Mouse (Mus musculus) brain, embryonic 14.5 days (tissue): ENCODE measurements at regions not wholly inside any gene's neighbourhood (a gene's known extent, or its start where the extent isn't known, plus 50 kb on each side); places are given as distances from the start of the nearest gene placed in this dataset.

Experiments used
- DNase-seq: peaks from one replicate; pipeline ENCODE4 v3.0.0-alpha.2; 2011; ENCODE audit warnings: low read depth
- CTCF ChIP-seq: fragments of 200-500 bp; IDR thresholded peaks from 2 replicates; pipeline ENCODE4 v1.5.1; 2012; ENCODE audit warnings: inconsistent platforms, mild to moderate bottlenecking, moderate library complexity, borderline replicate concordance; ENCODE audit not compliant: insufficient read depth, insufficient read length; ENCODE audit errors: extremely low read depth
- POLR2A ChIP-seq: fragments of 200-500 bp; IDR thresholded peaks from 2 replicates; pipeline ENCODE4 v1.6.1; 2012; ENCODE audit warnings: mild to moderate bottlenecking, inconsistent platforms, borderline replicate concordance; ENCODE audit not compliant: poor library complexity, insufficient read depth, insufficient read length, severe bottlenecking; ENCODE audit errors: extremely low read depth

DNA sequence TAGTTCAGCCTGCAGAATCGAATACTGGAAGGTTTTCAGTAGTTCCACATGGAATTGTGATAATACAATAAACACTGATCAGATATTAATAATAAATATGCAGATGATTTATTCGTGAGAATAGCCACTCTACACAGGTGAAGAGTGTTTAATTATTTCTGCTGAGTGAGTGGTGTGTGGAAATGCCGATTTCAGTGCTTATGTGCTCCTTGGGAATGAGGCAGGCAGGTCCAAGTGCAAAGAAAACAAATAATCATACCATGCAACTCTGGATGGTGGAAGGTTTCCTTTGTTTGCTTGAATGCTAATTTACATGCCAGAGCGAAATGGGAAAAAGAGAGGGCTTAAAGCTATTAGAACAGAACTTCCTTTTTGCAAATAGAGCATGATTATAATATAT lies 528.6 kb downstream of the Cntn6 start:
- TF ChIP-seq POLR2A (no peak), CTCF (no peak)
- DNase-seq: peak; percentile 33

DNA sequence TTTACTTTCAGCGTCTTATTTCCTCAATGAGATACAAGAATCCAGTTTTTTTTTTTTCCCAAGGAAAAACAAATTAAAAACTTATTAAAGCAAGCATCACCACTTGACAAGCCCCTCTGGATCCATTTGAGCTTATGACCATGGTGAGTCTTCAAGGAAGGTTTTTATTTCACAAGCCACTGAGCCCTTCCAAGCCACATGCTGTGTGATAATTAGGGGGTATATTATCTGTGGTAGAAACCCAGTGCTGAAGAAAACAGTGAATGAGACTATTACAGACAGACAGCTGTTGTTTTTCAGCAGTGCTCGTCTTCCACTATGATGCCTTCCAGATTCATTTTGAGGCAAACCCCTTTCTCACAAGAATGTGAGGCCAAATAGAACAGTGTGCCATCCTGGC lies 573.6 kb downstream of the Cntn6 start:
- DNase-seq: peak; percentile 45
- TF ChIP-seq CTCF (no peak), POLR2A (no peak)

DNA sequence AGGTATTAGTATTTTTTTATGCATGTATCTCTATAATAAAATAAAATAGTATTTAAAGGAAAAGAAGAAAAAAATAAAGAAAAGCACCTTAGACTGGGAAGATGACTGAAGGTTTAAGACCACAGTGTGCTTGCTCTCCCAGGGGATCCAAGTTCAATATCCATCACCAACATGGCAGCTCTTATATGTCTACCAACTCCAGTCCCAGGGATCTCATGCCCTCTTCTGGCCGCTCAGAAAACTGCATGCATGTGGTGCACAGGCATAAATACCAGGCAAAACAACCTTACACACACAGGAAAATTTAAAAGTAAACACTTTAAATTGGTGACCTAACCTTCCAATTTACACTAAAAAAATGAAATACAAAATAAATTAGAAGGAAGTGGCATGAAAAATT lies 586.6 kb upstream of the Cntn4 start:
- TF ChIP-seq POLR2A: no peak
- peak; percentile 66; the same call in 1 of the 2 replicates for TF ChIP-seq CTCF
- DNase-seq: peak; percentile 64
